Mouse (Mus musculus): ENCODE measurements around the gene Keap1. TPM values are rescaled to one million over a fixed set of nuclear protein-coding genes. Genes with fewer than 3 reads are reported as not detected.

Gene Keap1
- total and polyA plus RNA-seq, 2 experiments from 2014 or later: 45.7 to 79.0 TPM

DNA sequence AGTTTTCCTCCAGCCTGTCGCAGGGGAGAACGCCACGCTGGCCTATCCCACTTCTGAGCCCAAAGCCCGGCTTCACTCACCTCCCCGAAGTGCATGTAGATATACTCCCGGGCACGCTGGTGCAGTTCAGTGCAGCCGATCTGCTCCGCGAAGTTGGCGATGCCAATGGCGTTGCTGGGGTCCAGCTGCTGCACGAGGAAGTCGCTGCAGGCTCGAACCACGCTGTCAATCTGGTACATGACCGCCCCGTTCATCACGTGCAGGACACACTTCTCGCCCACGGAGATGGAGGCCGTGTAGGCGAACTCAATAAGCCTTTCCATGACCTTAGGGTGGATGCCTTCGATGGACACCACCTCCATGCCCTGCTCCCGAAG is 2.2 kb downstream of the Keap1 start:
- Histone ChIP-seq H3K36me3 (replicated peaks; ENCODE audit: control insufficient read depth, insufficient read depth, low read length) (peaks cover 45% of the 10 kb centered on the region), H3K4me2 (ENCODE audit: low read depth, low read length) (peak overlapping the region; percentile 67), H3K27ac (ENCODE audit: low read depth) (peak overlapping the region; percentile 97), H3K9ac (replicated peaks; ENCODE audit: low read depth, low read length) (peak overlapping the region; percentile 94; the same call in 1 of the 2 replicates), H3K9me3 (replicated peaks; ENCODE audit: control insufficient read depth, low read length) (no peaks in the 10 kb centered on the region), H3K4me3 (ENCODE audit: low read depth, low read length) (peak overlapping the region; percentile 85), H3K4me1 (ENCODE audit: control insufficient read depth, insufficient read depth) (peaks cover 9% of the 10 kb centered on the region; the same call in 1 of the 2 replicates), H3K27me3 (ENCODE audit: control insufficient read depth, insufficient read depth, low read length) (no peaks in the 10 kb centered on the region)
- 75% methylated on average over 25 of the region's 25 CpGs for WGBS
- no peak for ATAC-seq (ENCODE audit: insufficient read depth, low read depth)
- no peak for TF ChIP-seq EP300 (IDR thresholded peaks at IDR 0.05; ENCODE audit: low read depth)
- TF ChIP-seq CTCF (IDR thresholded peaks at IDR 0.05; ENCODE audit: low read depth): no peak
- DNase-seq (ENCODE audit: low spot score): no peak

DNA sequence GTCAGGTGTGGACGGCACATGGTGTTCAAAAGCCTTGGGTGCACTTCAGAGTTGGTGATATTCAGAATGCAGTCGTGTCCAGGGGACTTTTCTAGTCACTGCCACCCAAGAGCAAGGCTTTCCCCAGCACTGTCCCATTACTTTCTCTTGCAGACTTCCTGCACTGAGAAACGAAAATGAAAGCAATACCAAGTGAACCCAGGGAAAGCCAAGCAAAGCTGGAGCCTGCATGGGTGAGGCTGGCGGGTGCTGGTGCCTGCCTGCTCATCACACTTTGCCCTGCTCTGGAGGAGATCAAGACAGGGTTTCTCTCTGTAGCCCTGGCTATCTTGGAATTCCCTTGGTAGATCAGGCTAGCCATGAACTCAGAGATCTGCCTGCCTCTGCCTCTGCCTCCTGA is 3.8 kb downstream of the Keap1 start:
- DNase-seq (ENCODE audit: low spot score): no peak
- no peaks in the 10 kb centered on the region for H3K27me3 ChIP-seq (ENCODE audit: control insufficient read depth, insufficient read depth, low read length)
- 90% methylated on average over 4 of the region's 4 CpGs for WGBS
- no peaks in the 10 kb centered on the region for H3K9me3 ChIP-seq (replicated peaks; ENCODE audit: control insufficient read depth, low read length)
- TF ChIP-seq EP300 (IDR thresholded peaks at IDR 0.05; ENCODE audit: low read depth): no peak
- no peak for TF ChIP-seq CTCF (IDR thresholded peaks at IDR 0.05; ENCODE audit: low read depth)
- H3K4me1 ChIP-seq (ENCODE audit: control insufficient read depth, insufficient read depth): peaks cover 9% of the 10 kb centered on the region; the same call in 1 of the 2 replicates
- no peak overlapping the region for H3K4me3 ChIP-seq (ENCODE audit: low read depth, low read length)
- H3K4me2 ChIP-seq (ENCODE audit: low read depth, low read length): no peak overlapping the region
- H3K9ac ChIP-seq (replicated peaks; ENCODE audit: low read depth, low read length): no peak overlapping the region
- H3K27ac ChIP-seq (ENCODE audit: low read depth): no peak overlapping the region
- ATAC-seq (ENCODE audit: insufficient read depth, low read depth): no peak
- H3K36me3 ChIP-seq (replicated peaks; ENCODE audit: control insufficient read depth, insufficient read depth, low read length): peaks cover 60% of the 10 kb centered on the region

DNA sequence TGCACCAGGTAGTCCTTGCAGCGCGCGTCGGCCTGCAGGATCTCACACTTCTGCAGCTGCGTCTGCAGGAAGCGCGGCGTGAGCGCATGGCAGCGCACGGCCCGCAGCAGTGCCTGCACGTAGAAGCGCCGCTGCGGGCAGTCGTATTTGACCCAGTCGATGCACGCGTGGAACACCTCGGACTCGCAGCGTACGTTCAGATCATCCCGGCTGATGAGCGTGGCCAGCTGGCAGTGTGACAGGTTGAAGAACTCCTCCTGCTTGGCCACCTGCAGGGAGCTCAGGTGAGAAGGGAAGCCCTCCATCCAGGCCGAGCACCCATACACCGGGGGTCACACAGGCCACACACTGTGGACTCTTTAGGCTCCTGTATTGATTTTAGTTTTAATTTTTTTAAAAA is 5.4 kb downstream of the Keap1 start:
- H3K27ac ChIP-seq (ENCODE audit: low read depth): no peak overlapping the region
- DNase-seq (ENCODE audit: low spot score) (no peak), ATAC-seq (ENCODE audit: insufficient read depth, low read depth) (no peak)
- no peak overlapping the region for H3K4me2 ChIP-seq (ENCODE audit: low read depth, low read length)
- H3K36me3 ChIP-seq (replicated peaks; ENCODE audit: control insufficient read depth, insufficient read depth, low read length): peaks cover 67% of the 10 kb centered on the region
- no peak overlapping the region for H3K4me3 ChIP-seq (ENCODE audit: low read depth, low read length)
- H3K9ac ChIP-seq (replicated peaks; ENCODE audit: low read depth, low read length): no peak overlapping the region
- no peaks in the 10 kb centered on the region for H3K9me3 ChIP-seq (replicated peaks; ENCODE audit: control insufficient read depth, low read length)
- H3K27me3 ChIP-seq (ENCODE audit: control insufficient read depth, insufficient read depth, low read length): no peaks in the 10 kb centered on the region
- H3K4me1 ChIP-seq (ENCODE audit: control insufficient read depth, insufficient read depth): peaks cover 9% of the 10 kb centered on the region; the same call in 1 of the 2 replicates
- TF ChIP-seq EP300 (IDR thresholded peaks at IDR 0.05; ENCODE audit: low read depth) (no peak), CTCF (IDR thresholded peaks at IDR 0.05; ENCODE audit: low read depth) (no peak)
- 84% methylated on average over 28 of the region's 28 CpGs for WGBS

DNA sequence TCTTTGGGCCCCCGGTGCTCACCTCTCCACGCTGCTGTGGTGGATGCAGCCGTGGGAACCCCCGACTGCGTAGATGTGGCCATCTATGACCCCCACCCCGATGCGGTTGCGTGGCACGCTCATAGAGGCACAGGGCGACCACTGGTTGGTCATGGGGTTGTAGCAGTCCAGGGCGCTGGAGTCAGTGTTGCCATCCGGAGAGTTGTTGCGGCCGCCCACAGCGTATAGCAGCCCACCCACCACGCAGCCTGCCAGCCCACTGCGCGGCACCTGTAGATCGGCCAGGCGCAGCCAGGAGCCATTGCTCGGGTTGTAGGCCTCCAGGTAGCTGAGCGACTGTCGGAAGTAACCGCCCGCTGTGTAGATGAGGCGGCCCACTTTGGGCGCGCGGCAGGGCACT is 5.8 kb downstream of the Keap1 start:
- ATAC-seq (ENCODE audit: insufficient read depth, low read depth) (no peak), DNase-seq (ENCODE audit: low spot score) (no peak)
- 90% methylated on average over 29 of the region's 29 CpGs for whole genome bisulfite sequencing
- peaks cover 67% of the 10 kb centered on the region for H3K36me3 ChIP-seq (replicated peaks; ENCODE audit: control insufficient read depth, insufficient read depth, low read length)
- no peaks in the 10 kb centered on the region for H3K27me3 ChIP-seq (ENCODE audit: control insufficient read depth, insufficient read depth, low read length)
- no peak overlapping the region for H3K9ac ChIP-seq (replicated peaks; ENCODE audit: low read depth, low read length)
- no peak overlapping the region for H3K27ac ChIP-seq (ENCODE audit: low read depth)
- no peak overlapping the region for H3K4me3 ChIP-seq (ENCODE audit: low read depth, low read length)
- H3K9me3 ChIP-seq (replicated peaks; ENCODE audit: control insufficient read depth, low read length): no peaks in the 10 kb centered on the region
- H3K4me2 ChIP-seq (ENCODE audit: low read depth, low read length): no peak overlapping the region
- TF ChIP-seq CTCF (IDR thresholded peaks at IDR 0.05; ENCODE audit: low read depth): no peak
- no peak for TF ChIP-seq EP300 (IDR thresholded peaks at IDR 0.05; ENCODE audit: low read depth)
- peaks cover 9% of the 10 kb centered on the region; the same call in 1 of the 2 replicates for H3K4me1 ChIP-seq (ENCODE audit: control insufficient read depth, insufficient read depth)

DNA sequence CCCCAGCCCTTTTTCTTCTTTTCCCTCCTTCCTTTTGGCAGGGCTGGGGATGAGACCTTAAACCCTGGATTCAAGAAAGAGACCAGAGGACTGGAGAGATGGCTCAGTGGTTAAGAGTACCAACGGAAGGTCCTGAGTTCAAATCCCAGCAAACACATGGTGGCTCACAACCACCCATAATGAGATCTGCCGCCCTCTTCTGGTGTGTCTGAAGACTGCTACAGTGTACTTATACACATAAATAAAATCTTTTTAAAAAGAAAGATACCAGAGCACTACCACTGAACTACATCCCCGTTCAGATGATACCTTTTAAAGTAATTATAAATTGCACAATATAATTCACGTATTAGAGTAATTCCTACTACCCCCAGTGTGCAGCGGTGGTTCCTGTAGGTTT is 6.3 kb downstream of the Keap1 start:
- H3K36me3 ChIP-seq (replicated peaks; ENCODE audit: control insufficient read depth, insufficient read depth, low read length): peaks cover 67% of the 10 kb centered on the region
- TF ChIP-seq CTCF (IDR thresholded peaks at IDR 0.05; ENCODE audit: low read depth): no peak
- TF ChIP-seq EP300 (IDR thresholded peaks at IDR 0.05; ENCODE audit: low read depth): no peak
- no peak for ATAC-seq (ENCODE audit: insufficient read depth, low read depth)

DNA sequence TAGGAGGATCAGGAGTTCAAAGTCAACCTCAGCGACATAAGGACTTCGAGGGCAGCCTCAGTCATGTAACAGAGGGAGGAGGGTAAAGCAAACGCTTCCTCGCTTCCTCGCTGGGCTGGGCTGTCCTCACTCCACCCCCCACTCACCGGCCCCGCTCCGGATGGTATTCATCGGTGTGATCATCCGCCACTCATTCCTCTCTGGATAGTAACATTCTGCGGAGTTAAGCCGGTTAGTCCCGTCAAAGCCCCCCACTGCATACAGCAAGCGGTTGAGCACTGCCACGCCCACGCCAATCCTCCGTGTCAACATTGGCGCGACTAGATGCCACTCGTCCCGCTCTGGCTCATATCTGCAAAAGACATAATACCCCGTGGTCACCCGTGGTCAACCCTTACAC is 7.6 kb downstream of the Keap1 start:
- Histone ChIP-seq H3K4me2 (ENCODE audit: low read depth, low read length) (no peak overlapping the region), H3K36me3 (replicated peaks; ENCODE audit: control insufficient read depth, insufficient read depth, low read length) (peaks cover 63% of the 10 kb centered on the region), H3K4me1 (ENCODE audit: control insufficient read depth, insufficient read depth) (peaks cover 8% of the 10 kb centered on the region; the same call in 1 of the 2 replicates), H3K9ac (replicated peaks; ENCODE audit: low read depth, low read length) (no peak overlapping the region), H3K4me3 (ENCODE audit: low read depth, low read length) (no peak overlapping the region), H3K27me3 (ENCODE audit: control insufficient read depth, insufficient read depth, low read length) (no peaks in the 10 kb centered on the region), H3K9me3 (replicated peaks; ENCODE audit: control insufficient read depth, low read length) (no peaks in the 10 kb centered on the region), H3K27ac (ENCODE audit: low read depth) (no peak overlapping the region)
- 55% methylated on average over 23 of the region's 23 CpGs for WGBS
- no peak for ATAC-seq (ENCODE audit: insufficient read depth, low read depth)
- DNase-seq (ENCODE audit: low spot score): no peak
- TF ChIP-seq EP300 (IDR thresholded peaks at IDR 0.05; ENCODE audit: low read depth): no peak
- TF ChIP-seq CTCF (IDR thresholded peaks at IDR 0.05; ENCODE audit: low read depth): no peak

More for the DNA sequence above, 6.3 kb downstream of the Keap1 start:
- Histone ChIP-seq H3K27ac (ENCODE audit: low read depth) (no peak overlapping the region), H3K4me3 (ENCODE audit: low read depth, low read length) (no peak overlapping the region), H3K4me2 (ENCODE audit: low read depth, low read length) (no peak overlapping the region), H3K27me3 (ENCODE audit: control insufficient read depth, insufficient read depth, low read length) (no peaks in the 10 kb centered on the region), H3K9ac (replicated peaks; ENCODE audit: low read depth, low read length) (no peak overlapping the region), H3K4me1 (ENCODE audit: control insufficient read depth, insufficient read depth) (peaks cover 11% of the 10 kb centered on the region; the same call in 1 of the 2 replicates), H3K9me3 (replicated peaks; ENCODE audit: control insufficient read depth, low read length) (no peaks in the 10 kb centered on the region)
- 87% methylated on average over 5 of the region's 5 CpGs for WGBS
- DNase-seq (ENCODE audit: low spot score): no peak
